Mouse (Mus musculus) spleen, adult 2 months (tissue): ENCODE data around the gene Chsy1. TPM values are rescaled to one million over a fixed set of nuclear protein-coding genes. Genes with fewer than 3 reads are reported as not detected.

Source experiments
- DNase-seq, 2 experiments: peaks; one replicate each; pipeline versions ENCODE4 v3.0.0 to v3.0.0-alpha.2; 2012 to 2021; ENCODE audit warnings: low spot score in 2 of 2, low read depth in 1 of 2
- H3K27ac ChIP-seq: fragments of 200-500 bp; 2 replicates; pipeline ENCODE4 v1.5.1; 2012; ENCODE audit warnings: low read length, inconsistent platforms; ENCODE audit not compliant: insufficient read depth
- H3K27me3 ChIP-seq: fragments of 200-500 bp; 2 replicates; pipeline ENCODE4 v1.6.1; 2012; ENCODE audit warnings: mild to moderate bottlenecking, moderate library complexity, low read length, inconsistent platforms; ENCODE audit not compliant: control insufficient read depth, insufficient read depth
- H3K36me3 ChIP-seq: fragments of 200-500 bp; 2 replicates; pipeline ENCODE4 v1.6.1; 2012; ENCODE audit warnings: mild to moderate bottlenecking, low read length, inconsistent platforms; ENCODE audit not compliant: control insufficient read depth, insufficient read depth
- H3K4me1 ChIP-seq: fragments of 200-500 bp; 2 replicates; pipeline ENCODE4 v1.6.1; 2011; ENCODE audit warnings: inconsistent platforms; ENCODE audit not compliant: control insufficient read depth, insufficient read depth, insufficient read length
- H3K4me3 ChIP-seq: fragments of 200-500 bp; 2 replicates; pipeline ENCODE4 v1.5.1; 2011; ENCODE audit warnings: mild to moderate bottlenecking, inconsistent platforms; ENCODE audit not compliant: insufficient read depth, insufficient read length; ENCODE audit errors: extremely low read depth
- CTCF ChIP-seq: fragments of 200-500 bp; IDR thresholded peaks from 2 replicates; pipeline ENCODE4 v1.5.1; 2011; ENCODE audit warnings: mild to moderate bottlenecking, inconsistent platforms; ENCODE audit not compliant: insufficient read depth, insufficient read length, insufficient replicate concordance; ENCODE audit errors: extremely low read depth
- POLR2A ChIP-seq: fragments of 200-500 bp; IDR thresholded peaks from 2 replicates; pipeline ENCODE4 v1.6.1; 2011; ENCODE audit warnings: low read depth, low read length, inconsistent platforms
- WGBS: fragments of 180-500 bp; shearing (Covaris S2); methylation state at CpG from one replicate; pipeline ENCODE4 v1.1.7; 2018; 5-methylcytosine and 5-hydroxymethylcytosine counted together
- polyA plus RNA-seq: library from polyadenylated mRNA; depleted of rRNA; stranded (reverse); fragments of >200 nt; gene quantifications from 2 replicates; pipeline ENCODE4 v1.2.3, GENCODE M21; 2012

Chsy1 gene
- polyA plus RNA-seq, 1 experiment: 9.0 TPM

DNA sequence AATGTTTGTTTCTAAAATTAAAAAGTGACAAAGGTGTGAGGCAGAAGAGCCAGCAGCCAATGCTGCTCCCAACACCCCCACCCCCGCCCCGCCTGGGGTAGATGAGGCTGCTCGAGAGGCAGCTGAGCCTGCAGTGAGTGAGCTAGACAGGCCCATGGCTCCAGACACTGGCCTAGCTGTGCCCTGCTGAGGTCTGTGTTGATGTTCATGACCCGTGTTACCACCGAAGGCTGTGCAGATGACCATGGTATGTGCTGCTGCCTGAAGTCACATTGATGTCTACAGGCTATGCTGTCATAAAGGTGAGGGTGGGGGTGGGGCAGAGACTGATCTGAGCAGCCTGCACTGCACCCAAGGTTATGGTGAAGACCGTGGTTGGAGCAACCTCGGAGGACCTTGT is 10.5 kb upstream of the Chsy1 start:
- TF ChIP-seq POLR2A (no peak), CTCF (no peak)
- Histone ChIP-seq H3K36me3 (no peaks in the 10 kb centered on the region), H3K4me1 (no peaks in the 10 kb centered on the region), H3K27ac (no peak overlapping the region), H3K4me3 (no peak overlapping the region), H3K27me3 (no peaks in the 10 kb centered on the region)
- DNase-seq: no peak
- WGBS: 84% methylated on average over 7 of the region's 7 CpGs

DNA sequence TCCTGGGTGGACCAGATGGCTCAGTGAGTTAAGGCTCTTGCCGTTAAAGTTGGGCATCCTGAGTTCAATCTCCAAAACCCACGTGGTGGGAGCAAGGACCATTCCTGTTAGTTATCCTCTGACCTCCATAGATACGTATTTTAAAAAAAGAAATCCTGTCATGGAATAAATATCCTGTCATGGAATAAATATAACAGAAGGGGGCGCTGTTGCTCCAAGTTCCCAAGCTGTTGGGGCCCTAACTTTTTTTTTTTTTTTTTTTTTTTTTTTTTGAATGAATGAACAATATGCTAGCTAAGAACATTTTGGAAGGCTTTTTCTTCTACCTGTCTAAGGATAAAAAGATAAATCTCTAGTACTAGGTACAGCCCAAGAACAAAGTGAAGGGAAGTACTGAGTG is 7.4 kb upstream of the Chsy1 start:
- Histone ChIP-seq H3K4me1 (no peaks in the 10 kb centered on the region), H3K27ac (no peak overlapping the region), H3K36me3 (no peaks in the 10 kb centered on the region), H3K4me3 (no peak overlapping the region), H3K27me3 (no peaks in the 10 kb centered on the region)
- DNase-seq: no peak
- WGBS: 3% methylated on average over 4 of the region's 4 CpGs
- TF ChIP-seq CTCF: no peak
- no peak for TF ChIP-seq POLR2A

DNA sequence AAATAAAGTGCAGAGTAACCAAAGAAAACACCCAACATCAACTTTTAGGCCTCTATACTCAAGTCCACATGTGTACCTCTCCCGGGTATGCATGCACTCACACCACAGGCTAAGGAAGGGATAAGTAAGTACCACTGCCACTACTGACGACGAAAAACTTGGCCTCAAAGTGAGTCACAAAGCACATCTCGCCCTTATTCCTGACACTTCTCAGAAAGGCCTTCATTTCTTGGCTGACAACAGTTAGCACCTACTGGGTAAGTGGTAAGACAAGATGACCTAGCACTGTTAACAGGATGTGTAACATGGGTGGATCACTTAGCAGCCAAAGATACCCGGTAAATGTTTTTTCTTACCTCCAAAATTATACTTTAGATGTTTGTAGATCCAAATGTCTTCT is 4.8 kb upstream of the Chsy1 start:
- no peaks in the 10 kb centered on the region; the same call in none of the 2 replicates for H3K4me1 ChIP-seq
- H3K27me3 ChIP-seq: no peaks in the 10 kb centered on the region
- WGBS: 85% methylated on average over 5 of the region's 5 CpGs
- DNase-seq: no peak
- no peak overlapping the region for H3K4me3 ChIP-seq
- peak overlapping the region; percentile 8; the same call in 1 of the 2 replicates for H3K27ac ChIP-seq
- no peaks in the 10 kb centered on the region for H3K36me3 ChIP-seq
- no peak for TF ChIP-seq CTCF
- no peak for TF ChIP-seq POLR2A

DNA sequence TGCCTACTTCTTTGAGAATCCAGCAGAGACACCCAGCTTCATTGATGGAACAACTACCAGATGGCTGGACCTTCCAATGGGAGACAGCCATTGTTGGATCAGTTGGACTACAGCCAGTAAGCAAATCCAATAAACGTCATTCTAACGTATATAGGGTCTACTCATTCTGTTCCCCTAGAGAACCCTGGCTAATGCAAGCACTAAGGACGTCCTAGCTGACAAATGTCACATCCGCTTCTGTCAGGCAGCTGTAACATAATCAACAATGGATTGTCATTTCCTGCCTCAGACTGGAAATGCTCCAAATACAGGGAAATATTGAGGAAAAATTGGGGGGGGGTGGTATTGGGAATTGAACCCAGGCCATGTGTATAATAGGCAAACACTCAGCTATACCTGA is 3.5 kb upstream of the Chsy1 start:
- H3K27ac ChIP-seq: no peak overlapping the region
- no peaks in the 10 kb centered on the region; the same call in 1 of the 2 replicates for H3K27me3 ChIP-seq
- DNase-seq: no peak
- H3K4me1 ChIP-seq: no peaks in the 10 kb centered on the region; the same call in none of the 2 replicates
- WGBS: 73% methylated on average over 4 of the region's 4 CpGs
- no peaks in the 10 kb centered on the region for H3K36me3 ChIP-seq
- no peak overlapping the region for H3K4me3 ChIP-seq
- TF ChIP-seq POLR2A (no peak), CTCF (no peak)

DNA sequence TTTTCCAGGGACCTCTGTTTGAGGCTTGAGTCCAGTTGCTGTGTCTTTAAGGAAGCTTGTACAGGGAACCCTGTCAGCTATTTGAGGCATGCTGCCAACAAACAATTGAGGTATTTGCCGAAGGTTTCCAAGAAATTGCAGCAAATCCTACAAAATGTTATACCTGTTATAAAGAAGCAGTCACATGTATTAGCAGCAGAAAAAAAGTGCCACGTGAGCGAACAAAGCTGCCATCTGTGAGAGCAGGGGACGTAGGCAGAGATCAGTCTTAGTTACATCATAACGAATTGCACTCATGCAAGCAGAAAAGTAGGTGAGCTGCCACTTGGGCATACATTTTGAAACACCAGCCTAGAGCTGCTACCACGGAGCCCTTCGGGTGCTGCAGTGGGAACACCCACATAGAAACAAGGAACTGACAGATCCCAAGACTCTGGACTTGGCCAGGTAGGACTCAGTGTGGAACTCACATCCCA is 2.7 kb upstream of the Chsy1 start:
- no peak for DNase-seq

DNA sequence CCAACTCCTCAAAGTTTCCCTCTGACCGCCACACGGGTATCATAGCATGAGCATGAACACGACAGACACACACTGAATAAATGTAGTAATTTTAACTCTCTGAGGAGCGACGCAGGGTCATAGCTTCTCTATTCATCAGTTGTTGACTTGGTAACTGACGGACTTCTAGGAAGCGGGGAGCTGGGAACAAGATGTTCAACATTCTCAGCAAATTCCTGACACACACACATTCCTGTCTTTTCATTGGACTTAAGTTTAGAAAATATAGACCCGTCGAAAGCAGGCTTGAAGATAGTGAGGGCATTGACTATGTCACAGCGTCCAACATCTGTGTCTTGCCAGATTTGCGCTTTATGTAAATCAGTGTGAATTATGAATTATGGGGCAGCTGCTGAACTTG is 2.1 kb upstream of the Chsy1 start:
- no peaks in the 10 kb centered on the region; the same call in 1 of the 2 replicates for H3K27me3 ChIP-seq
- H3K27ac ChIP-seq: no peak overlapping the region
- TF ChIP-seq CTCF (no peak), POLR2A (no peak)
- H3K4me1 ChIP-seq: no peaks in the 10 kb centered on the region; the same call in none of the 2 replicates
- H3K4me3 ChIP-seq: no peak overlapping the region
- no peak for DNase-seq
- no peaks in the 10 kb centered on the region for H3K36me3 ChIP-seq
- 82% methylated on average over 11 of the region's 11 CpGs for WGBS

More for the DNA sequence above, 2.7 kb upstream of the Chsy1 start:
- no peaks in the 10 kb centered on the region; the same call in 1 of the 2 replicates for H3K27me3 ChIP-seq
- H3K4me1 ChIP-seq: no peaks in the 10 kb centered on the region; the same call in none of the 2 replicates
- H3K36me3 ChIP-seq: no peaks in the 10 kb centered on the region
- TF ChIP-seq POLR2A: no peak
- no peak for TF ChIP-seq CTCF
- no peak overlapping the region for H3K4me3 ChIP-seq
- H3K27ac ChIP-seq: no peak overlapping the region
- WGBS: 69% methylated on average over 7 of the region's 7 CpGs

DNA sequence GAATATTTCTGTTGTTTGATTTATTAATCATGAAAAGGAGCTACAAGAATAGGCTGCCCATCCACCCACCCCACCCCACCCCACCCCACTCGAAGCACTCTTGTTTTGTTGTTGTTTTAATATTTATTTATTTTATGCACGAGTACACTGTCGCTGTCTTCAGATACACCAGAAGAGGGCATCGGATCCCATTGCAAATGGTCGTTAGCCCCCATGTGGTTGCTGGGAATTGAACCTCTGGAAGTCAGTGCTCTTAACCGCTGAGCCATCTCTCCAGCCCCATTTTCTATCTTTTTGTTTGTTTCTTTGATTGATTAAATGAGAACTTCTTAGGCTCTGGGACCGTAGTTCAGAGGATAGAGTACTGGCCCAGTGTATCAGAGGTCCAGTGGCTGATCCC is 1.4 kb upstream of the Chsy1 start:
- Histone ChIP-seq H3K27ac (no peak overlapping the region), H3K4me1 (no peaks in the 10 kb centered on the region; the same call in none of the 2 replicates), H3K36me3 (no peaks in the 10 kb centered on the region), H3K4me3 (no peak overlapping the region), H3K27me3 (no peaks in the 10 kb centered on the region; the same call in 1 of the 2 replicates)
- DNase-seq: no peak
- 16% methylated on average over 7 of the region's 7 CpGs for WGBS
- no peak for TF ChIP-seq POLR2A
- TF ChIP-seq CTCF: peak; percentile 23; the same call in 1 of the 2 replicates
